In genomic region chr12:77177303-77177702, GRCm38 (mm10) we compare ENCODE assay signal across 12 mouse cellular contexts.
DNase-seq lines count a peak whose midpoint lies in the region; ATAC-seq and TF ChIP-seq lines count a peak whose summit lies in the region.
"Had no signal": no experiment of that assay in that cellular context is flagged by ENCODE, and none has a peak within 500 bp of the region (broad histone marks: within the 10 kb centered on the region; RNA-seq: fewer than 3 reads in every experiment).

No protein-coding gene starts in this region.

- no peaks in the 10 kb centered on the region for H3K9me3 ChIP-seq in stomach, embryonic 14.5 days (ENCODE audit: control insufficient read depth, low read depth, low read length)
- H3K9me3 ChIP-seq in stomach, postnatal 0 days (ENCODE audit: control insufficient read depth, low read length), result no peaks in the 10 kb centered on the region
- H3K9me3 ChIP-seq: forebrain, embryonic 13.5 days; liver, embryonic 15.5 days had no signal

- no peak for TF ChIP-seq CTCF in stomach, postnatal 0 days (IDR thresholded peaks at IDR 0.05; ENCODE audit: low read depth)

- H3K4me2 ChIP-seq in stomach, embryonic 14.5 days (replicated peaks; ENCODE audit: low read depth, low read length), result no peak overlapping the region
- H3K4me2 ChIP-seq in stomach, postnatal 0 days (replicated peaks; ENCODE audit: low read depth), result no peak overlapping the region
- H3K4me2 ChIP-seq: forebrain, embryonic 13.5 days; midbrain, embryonic 11.5 days had no signal

- intact Hi-C loops in heart, postnatal 36 days (cut with DNase I), result no loop called here

- H3K27ac ChIP-seq in stomach, embryonic 14.5 days (ENCODE audit: low read length), result peak overlapping the region; percentile 68; the same call in 1 of the 2 replicates
- H3K27ac ChIP-seq in stomach, postnatal 0 days (replicated peaks), result no peak overlapping the region
- H3K27ac ChIP-seq: forebrain, embryonic 13.5 days; liver, embryonic 15.5 days had no signal

- no peak overlapping the region for H3K9ac ChIP-seq in stomach, embryonic 14.5 days (replicated peaks; ENCODE audit: low read depth, low read length)
- H3K9ac ChIP-seq in stomach, postnatal 0 days (ENCODE audit: low read length), result no peak overlapping the region
- H3K9ac ChIP-seq: forebrain, embryonic 13.5 days; liver, embryonic 15.5 days had no signal

- 46% methylated on average over 3 of the region's 3 CpGs for WGBS in stomach, embryonic 14.5 days
- WGBS in stomach, postnatal 0 days, result 71% methylated on average over 3 of the region's 3 CpGs

- peak; percentile 18 for DNase-seq in embryo, embryonic 11 days
- no peak for DNase-seq in embryo, embryonic 9.5 days (ENCODE audit: extremely low spot score)
- no peak for DNase-seq in stomach, postnatal 0 days (ENCODE audit: low spot score)
- DNase-seq in cerebellum, adult 9-11 months, result no peak
- no peak for DNase-seq in urinary bladder, adult 2 months (ENCODE audit: low spot score)
- DNase-seq in heart, postnatal 36 days, result no peak
- DNase-seq: cerebellum, adult 2 months had no signal

- TF ChIP-seq EP300 in stomach, postnatal 0 days (optimal IDR thresholded peaks at IDR 0.05), result no peak

- no peaks in the 10 kb centered on the region for H3K27me3 ChIP-seq in stomach, embryonic 14.5 days (ENCODE audit: control insufficient read depth, insufficient read depth, low read length)
- no peaks in the 10 kb centered on the region for H3K27me3 ChIP-seq in stomach, postnatal 0 days (ENCODE audit: control insufficient read depth, insufficient read depth, low read length)
- H3K27me3 ChIP-seq: forebrain, embryonic 13.5 days; liver, embryonic 15.5 days had no signal

- H3K36me3 ChIP-seq in stomach, embryonic 14.5 days (ENCODE audit: control insufficient read depth, insufficient read depth, low read length), result no peaks in the 10 kb centered on the region
- H3K36me3 ChIP-seq in stomach, postnatal 0 days (ENCODE audit: control insufficient read depth, insufficient read depth, low read length), result no peaks in the 10 kb centered on the region
- H3K36me3 ChIP-seq: liver, embryonic 15.5 days had no signal

- no peak for ATAC-seq in stomach, embryonic 14.5 days (ENCODE audit: insufficient number of reproducible peaks, insufficient read depth, low FRiP score, low read depth)
- ATAC-seq in stomach, postnatal 0 days (ENCODE audit: low FRiP score, low TSS enrichment), result no peak
- peak; percentile 65 for ATAC-seq in megakaryocyte progenitor cell, adult 5-6 weeks (replicated peaks; ENCODE audit: poor library complexity)
- ATAC-seq: forebrain, embryonic 13.5 days had no signal

- no peak overlapping the region for H3K4me3 ChIP-seq in stomach, embryonic 14.5 days (ENCODE audit: low read depth, low read length)
- no peak overlapping the region for H3K4me3 ChIP-seq in stomach, postnatal 0 days (ENCODE audit: low read depth, low read length)
- H3K4me3 ChIP-seq: forebrain, embryonic 13.5 days; liver, embryonic 15.5 days had no signal

- peaks cover 15% of the 10 kb centered on the region for H3K4me1 ChIP-seq in stomach, embryonic 14.5 days (ENCODE audit: control insufficient read depth, insufficient read depth, low read length)
- H3K4me1 ChIP-seq in stomach, postnatal 0 days (replicated peaks; ENCODE audit: control insufficient read depth, insufficient read depth), result peaks cover 6% of the 10 kb centered on the region
- H3K4me1 ChIP-seq: liver, embryonic 15.5 days had no signal
